Mouse (Mus musculus) embryonic fibroblast, embryonic 13.5 days (primary cell): ENCODE results near the gene Dock3. TPM values are rescaled to one million over a fixed set of nuclear protein-coding genes. Genes with fewer than 3 reads are reported as not detected.

ENCODE experiments used
- H3K27ac ChIP-seq: 2 replicates; pipeline ENCODE4 v1.5.1; 2012; ENCODE audit warnings: low read length, control low read depth, inconsistent platforms; ENCODE audit not compliant: insufficient read depth
- H3K4me1 ChIP-seq: 2 replicates; pipeline ENCODE4 v1.6.1; 2011; ENCODE audit warnings: low read length; ENCODE audit not compliant: control insufficient read depth, insufficient read depth
- H3K4me3 ChIP-seq: 2 replicates; pipeline ENCODE4 v1.5.1; 2011; ENCODE audit warnings: mild to moderate bottlenecking, control low read depth, low read length; ENCODE audit not compliant: insufficient read depth
- CTCF ChIP-seq: IDR thresholded peaks from 2 replicates; pipeline ENCODE4 v1.5.1; 2011; ENCODE audit warnings: mild to moderate bottlenecking, control low read depth, low read length, moderate library complexity, borderline replicate concordance; ENCODE audit not compliant: insufficient read depth
- POLR2A ChIP-seq: IDR thresholded peaks from 2 replicates; pipeline ENCODE4 v1.6.1; 2011; ENCODE audit warnings: low read depth, mild to moderate bottlenecking, control low read depth, low read length, moderate library complexity
- polyA plus RNA-seq: library from polyadenylated mRNA; stranded (reverse); fragments of >200 nt; gene quantifications from 2 replicates; pipeline ENCODE4 v1.2.4, GENCODE M21; 2011; ENCODE audit warnings: low read depth; ENCODE audit not compliant: missing spikeins, insufficient read length

Dock3 gene
- 0.12 and 0.18 TPM in 2 replicates for polyA plus RNA-seq

GRCm38 (mm10) chr9:107231539-107232139 is at the start of gene Dock3:
TSS of gene Dock3 (minus strand) at chr9:107231909.
- H3K27ac ChIP-seq: no peak within 1 kb of the TSS
- H3K4me3 ChIP-seq: peak within 1 kb of the TSS; percentile 41
- TF ChIP-seq CTCF (no peak), POLR2A (no peak)
- H3K4me1 ChIP-seq: peaks cover 4% of the 10 kb centered on the region

GRCm38 (mm10) chr9:107280322-107281027 is 48.8 kb upstream of the Dock3 start:
- Histone ChIP-seq H3K4me1 (peaks cover 15% of the 10 kb centered on the region), H3K27ac (peak overlapping the region; percentile 67), H3K4me3 (no peak overlapping the region)
- TF ChIP-seq CTCF (no peak), POLR2A (no peak)

- Histone ChIP-seq H3K27ac (peak overlapping the region; percentile 67), H3K4me1 (peaks cover 15% of the 10 kb centered on the region), H3K4me3 (no peak overlapping the region)
- TF ChIP-seq CTCF (no peak), POLR2A (peak; percentile 34; the same call in 1 of the 2 replicates)
These were observed 47.9 kb upstream of the Dock3 start for GRCm38 (mm10) chr9:107279378-107280321.

- H3K4me3 ChIP-seq: no peak overlapping the region
- H3K4me1 ChIP-seq: peaks cover 15% of the 10 kb centered on the region
- H3K27ac ChIP-seq: peak overlapping the region; percentile 39
- TF ChIP-seq CTCF (no peak), POLR2A (no peak)
These were observed 47.0 kb upstream of the Dock3 start for GRCm38 (mm10) chr9:107278527-107279377.

GRCm38 (mm10) chr9:107278126-107278525 is 46.4 kb upstream of the Dock3 start:
- H3K27ac ChIP-seq: peak overlapping the region; percentile 8; the same call in 1 of the 2 replicates
- no peak; the same call in 1 of the 2 replicates for TF ChIP-seq CTCF
- TF ChIP-seq POLR2A: no peak
- peaks cover 15% of the 10 kb centered on the region for H3K4me1 ChIP-seq

GRCm38 (mm10) chr9:107277603-107278002 is 45.9 kb upstream of the Dock3 start:
- peaks cover 15% of the 10 kb centered on the region for H3K4me1 ChIP-seq
- H3K27ac ChIP-seq: no peak overlapping the region
- H3K4me3 ChIP-seq: no peak overlapping the region
- no peak for TF ChIP-seq POLR2A
- TF ChIP-seq CTCF: no peak

More at GRCm38 (mm10) chr9:107278126-107278525, 46.4 kb upstream of the Dock3 start:
- H3K4me3 ChIP-seq: no peak overlapping the region

GRCm38 (mm10) chr9:107275710-107276109 is 44.0 kb upstream of the Dock3 start:
- Histone ChIP-seq H3K4me1 (peaks cover 15% of the 10 kb centered on the region), H3K27ac (no peak overlapping the region), H3K4me3 (no peak overlapping the region)
- TF ChIP-seq CTCF (no peak), POLR2A (no peak)

GRCm38 (mm10) chr9:107274751-107275150 is 43.0 kb upstream of the Dock3 start:
- no peak for TF ChIP-seq CTCF
- no peak for TF ChIP-seq POLR2A
- no peak overlapping the region for H3K27ac ChIP-seq
- peaks cover 9% of the 10 kb centered on the region for H3K4me1 ChIP-seq
- no peak overlapping the region for H3K4me3 ChIP-seq
